In genomic region chr12:112464516-112464915, GRCm38 (mm10) we compare ENCODE assay signal across 21 mouse cellular contexts. TPM values are rescaled to one million over a fixed set of nuclear protein-coding genes. Genes with fewer than 3 reads are reported as not detected.
DNase-seq lines count a peak whose midpoint lies in the region; ATAC-seq and TF ChIP-seq lines count a peak whose summit lies in the region.
"Had no signal": no experiment of that assay in that cellular context is flagged by ENCODE, and none has a peak within 500 bp of the region (broad histone marks: within the 10 kb centered on the region; RNA-seq: fewer than 3 reads in every experiment).

No protein-coding gene starts in this region.

- no peaks in the 10 kb centered on the region for H3K4me1 ChIP-seq in kidney, adult 2 months (ENCODE audit: control insufficient read depth, insufficient read depth, low read length)
- H3K4me1 ChIP-seq in kidney, embryonic 14.5 days (ENCODE audit: control insufficient read depth, insufficient read depth, low read length), result no peaks in the 10 kb centered on the region
- no peaks in the 10 kb centered on the region; the same call in 1 of the 2 replicates for H3K4me1 ChIP-seq in bone marrow, adult 2 months (ENCODE audit: control insufficient read depth, insufficient read depth, low read length)
- peaks cover 8% of the 10 kb centered on the region for H3K4me1 ChIP-seq in intestine, postnatal 0 days (replicated peaks; ENCODE audit: control insufficient read depth, insufficient read depth, low read length)
- no peaks in the 10 kb centered on the region for H3K4me1 ChIP-seq in liver, postnatal 0 days (ENCODE audit: insufficient read depth)

- 63% methylated on average over 3 of the region's 3 CpGs for WGBS in kidney, adult 2 months
- 76% methylated on average over 3 of the region's 3 CpGs for WGBS in kidney, embryonic 14.5 days
- WGBS in bone marrow, adult 2 months, result 70% methylated on average over 3 of the region's 3 CpGs
- 50% methylated on average over 3 of the region's 3 CpGs for WGBS in intestine, postnatal 0 days
- WGBS in liver, postnatal 0 days (ENCODE audit: insufficient replicate concordance), result 72% methylated on average over 3 of the region's 3 CpGs

- peak; percentile 29 for DNase-seq in kidney, adult 2 months
- no peak for DNase-seq in liver, postnatal 0 days
- no peak for DNase-seq in gastrocnemius, postnatal 25 days
- DNase-seq in c-Kit-positive CD71-positive TER-119-positive erythroid progenitor cells, embryonic 14.5 days (ENCODE audit: low spot score), result no peak
- DNase-seq: adrenal gland, postnatal 10 days; cerebellum, adult 11-12 months; cerebellum, postnatal 25 days; embryo, embryonic 11 days; heart, postnatal 10 days; lung, postnatal 10 days; right cerebral cortex, adult 18-20 months; thymus, postnatal 14 days had no signal

- no peak for ATAC-seq in kidney, embryonic 14.5 days (ENCODE audit: low FRiP score, low TSS enrichment)
- peak; percentile 47 for ATAC-seq in intestine, postnatal 0 days
- ATAC-seq in liver, postnatal 0 days, result peak; percentile 50; the same call in 1 of the 2 replicates
- ATAC-seq: inflammation-experienced regulatory T-cells, adult 6 months; Patski had no signal

- H3K4me2 ChIP-seq in kidney, embryonic 14.5 days (replicated peaks; ENCODE audit: low read depth, low read length), result no peak overlapping the region
- H3K4me2 ChIP-seq in intestine, postnatal 0 days (replicated peaks; ENCODE audit: low read depth), result no peak overlapping the region
- no peak overlapping the region for H3K4me2 ChIP-seq in liver, postnatal 0 days (ENCODE audit: low read depth, low read length)
- H3K4me2 ChIP-seq: heart, embryonic 11.5 days had no signal

- H3K36me3 ChIP-seq in kidney, adult 2 months (ENCODE audit: control insufficient read depth, insufficient read depth, low read length), result no peaks in the 10 kb centered on the region
- H3K36me3 ChIP-seq in kidney, embryonic 14.5 days (ENCODE audit: control insufficient read depth, insufficient read depth, low read length), result no peaks in the 10 kb centered on the region
- H3K36me3 ChIP-seq in intestine, postnatal 0 days (ENCODE audit: control insufficient read depth, insufficient read depth), result no peaks in the 10 kb centered on the region
- H3K36me3 ChIP-seq in liver, postnatal 0 days (replicated peaks; ENCODE audit: insufficient read depth, low read length), result no peaks in the 10 kb centered on the region

- no peak overlapping the region for H3K4me3 ChIP-seq in kidney, adult 2 months (ENCODE audit: insufficient read depth, low read depth, low read length)
- no peak overlapping the region for H3K4me3 ChIP-seq in kidney, embryonic 14.5 days (ENCODE audit: low read length)
- H3K4me3 ChIP-seq in bone marrow, adult 2 months (replicated peaks; ENCODE audit: control insufficient read depth, low read depth, low read length), result no peak overlapping the region
- H3K4me3 ChIP-seq in intestine, postnatal 0 days (ENCODE audit: low read depth, low read length), result no peak overlapping the region
- H3K4me3 ChIP-seq in liver, postnatal 0 days (ENCODE audit: low read depth, low read length), result no peak overlapping the region

- TF ChIP-seq EP300 in liver, postnatal 0 days (IDR thresholded peaks at IDR 0.05; ENCODE audit: low read depth), result no peak

- no peak for TF ChIP-seq CTCF in kidney, adult 2 months (conservative IDR thresholded peaks at IDR 0.05; ENCODE audit: insufficient read depth, insufficient read length, low read depth, low read length)
- TF ChIP-seq CTCF in bone marrow, adult 2 months (IDR thresholded peaks at IDR 0.05; ENCODE audit: control insufficient read depth, insufficient read depth, low read length), result no peak
- TF ChIP-seq CTCF in intestine, postnatal 0 days (IDR thresholded peaks at IDR 0.05; ENCODE audit: low read depth), result no peak
- no peak for TF ChIP-seq CTCF in liver, postnatal 0 days (IDR thresholded peaks at IDR 0.05; ENCODE audit: low read depth)

- TF ChIP-seq POLR2A in kidney, adult 2 months (IDR thresholded peaks at IDR 0.05; ENCODE audit: low read depth, low read length), result no peak
- TF ChIP-seq POLR2A in bone marrow, adult 2 months (IDR thresholded peaks at IDR 0.05; ENCODE audit: borderline replicate concordance, control insufficient read depth, low read depth, low read length), result no peak

- H3K27ac ChIP-seq in kidney, adult 2 months (ENCODE audit: insufficient read depth, low read depth, low read length), result no peak overlapping the region
- H3K27ac ChIP-seq in kidney, embryonic 14.5 days (ENCODE audit: low read depth, low read length), result no peak overlapping the region
- peak overlapping the region; percentile 33; the same call in 1 of the 2 replicates for H3K27ac ChIP-seq in bone marrow, adult 2 months (ENCODE audit: control insufficient read depth, insufficient read depth, low read depth, low read length, poor library complexity)
- H3K27ac ChIP-seq in intestine, postnatal 0 days (ENCODE audit: low read depth, low read length), result no peak overlapping the region; the same call in 1 of the 2 replicates
- no peak overlapping the region for H3K27ac ChIP-seq in liver, postnatal 0 days (ENCODE audit: low read depth)

- H3K9ac ChIP-seq in kidney, embryonic 14.5 days (ENCODE audit: low read depth, low read length), result no peak overlapping the region
- no peak overlapping the region for H3K9ac ChIP-seq in intestine, postnatal 0 days (ENCODE audit: low read depth, low read length)
- no peak overlapping the region for H3K9ac ChIP-seq in liver, postnatal 0 days (replicated peaks)

- H3K9me3 ChIP-seq in kidney, embryonic 14.5 days (ENCODE audit: control insufficient read depth, low read length), result no peaks in the 10 kb centered on the region
- H3K9me3 ChIP-seq in intestine, postnatal 0 days (ENCODE audit: control insufficient read depth), result no peaks in the 10 kb centered on the region
- no peaks in the 10 kb centered on the region for H3K9me3 ChIP-seq in liver, postnatal 0 days (ENCODE audit: low read length)

- no peaks in the 10 kb centered on the region for H3K27me3 ChIP-seq in kidney, adult 2 months (replicated peaks; ENCODE audit: control insufficient read depth, insufficient read depth, low read length)
- peaks cover 4% of the 10 kb centered on the region; the same call in 1 of the 2 replicates for H3K27me3 ChIP-seq in kidney, embryonic 14.5 days (ENCODE audit: control insufficient read depth, insufficient read depth, low read length)
- H3K27me3 ChIP-seq in intestine, postnatal 0 days (replicated peaks; ENCODE audit: control insufficient read depth, insufficient read depth, low read length), result no peaks in the 10 kb centered on the region
- H3K27me3 ChIP-seq in liver, postnatal 0 days (ENCODE audit: insufficient read depth, low read length), result no peaks in the 10 kb centered on the region

RNA-seq across cellular contexts. Expression of gene A530016L24Rik, which starts 24.7 kb away (rescaled TPM):
- polyA plus RNA-seq in kidney, adult 2 months (2012; rRNA removed), result 11.4 and 16.2 TPM in 2 replicates
- polyA plus RNA-seq in kidney, embryonic 14.5 days (2014; fragmentation: Nextera tagmentation; extraction: Ambion mirVana), result 0.08 and 0.40 TPM in 2 replicates
- not detected in 2 replicates for polyA plus RNA-seq in bone marrow, adult 2 months (2011; ENCODE audit: insufficient read depth, insufficient read length, low replicate concordance, missing spikeins)
- polyA plus RNA-seq in intestine, postnatal 0 days (2015; fragmentation: Nextera tagmentation; extraction: Ambion mirVana), result 0.07 and 0.22 TPM in 2 replicates
- 0.06 TPM in 1 of 2 replicates, not detected in the other for polyA plus RNA-seq in liver, postnatal 0 days (2015; fragmentation: Nextera tagmentation; extraction: Ambion mirVana)
- total RNA-seq in gastrocnemius, postnatal 25 days (2021), result 1 to 10 TPM in 1 of 2 experiments, under 1 TPM in 1; 0.69 to 5.5 TPM
- total RNA-seq: megakaryocyte progenitor cell, adult 5-6 weeks had no signal
- polyA plus RNA-seq: hindbrain, embryonic 11.5 days; inflammation-experienced regulatory T-cells, adult 6 months; neural tube, embryonic 11.5 days had no signal

RNA-seq across cellular contexts. Expression of gene Tmem179, which starts 52.0 kb away (rescaled TPM):
- 0.45 and 1.0 TPM in 2 replicates for polyA plus RNA-seq in kidney, adult 2 months (2012; rRNA removed)
- 0.16 and 0.57 TPM in 2 replicates for polyA plus RNA-seq in kidney, embryonic 14.5 days (2014; fragmentation: Nextera tagmentation; extraction: Ambion mirVana)
- 0.62 TPM in 1 of 2 replicates, not detected in the other for polyA plus RNA-seq in bone marrow, adult 2 months (2011; ENCODE audit: insufficient read depth, insufficient read length, low replicate concordance, missing spikeins)
- 1.8 and 1.9 TPM in 2 replicates for polyA plus RNA-seq in intestine, postnatal 0 days (2015; fragmentation: Nextera tagmentation; extraction: Ambion mirVana)
- polyA plus RNA-seq in liver, postnatal 0 days (2015; fragmentation: Nextera tagmentation; extraction: Ambion mirVana), result not detected in 2 replicates
- total RNA-seq in gastrocnemius, postnatal 25 days (2021), result under 1 TPM in 1 of 2 experiments, not detected in 1; 0.18 TPM
- total RNA-seq: heart, postnatal 10 days; megakaryocyte progenitor cell, adult 5-6 weeks had no signal
- polyA plus RNA-seq: inflammation-experienced regulatory T-cells, adult 6 months had no signal
